Mouse (Mus musculus): ENCODE results near the gene Spn.

DNA sequence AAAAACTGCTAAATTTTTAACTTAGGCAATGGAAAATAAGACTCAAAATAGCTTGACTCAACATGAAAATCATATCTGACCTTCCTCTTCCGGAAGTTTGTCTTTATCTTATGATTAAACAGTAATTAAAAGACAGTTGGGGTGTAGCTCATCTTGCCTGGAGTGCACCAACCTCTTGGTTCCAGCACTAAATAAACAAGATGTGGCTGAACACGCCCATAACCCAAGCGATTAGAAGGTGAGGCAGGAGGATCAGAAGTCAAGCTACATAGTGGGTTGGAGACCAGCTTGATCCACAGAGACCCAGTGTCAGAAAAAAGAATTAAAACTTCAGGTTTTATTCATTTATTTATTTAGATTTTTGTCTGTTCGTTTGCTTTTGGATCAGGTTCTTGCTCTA lies 53.9 kb downstream of the Spn start:
- no peak for TF ChIP-seq CTCF (conservative IDR thresholded peaks at IDR 0.05; ENCODE audit: low read length)
- TF ChIP-seq NANOG (IDR thresholded peaks at IDR 0.05; ENCODE audit: borderline replicate concordance, low read length), result no peak

Data from E14TG2a.4 (cell line).